ENCODE assay signal across 14 mouse cellular contexts in genomic region chr11:31730181-31730580, GRCm38 (mm10). TPM values are rescaled to one million over a fixed set of nuclear protein-coding genes. Genes with fewer than 3 reads are reported as not detected.
A peak's percentile ranks its signal among the peaks of the same experiment; 100 is the strongest.
DNase-seq lines count a peak whose midpoint lies in the region; ATAC-seq and TF ChIP-seq lines count a peak whose summit lies in the region.
"Had no signal": no experiment of that assay in that cellular context is flagged by ENCODE, and none has a peak within 500 bp of the region (broad histone marks: within the 10 kb centered on the region; RNA-seq: fewer than 3 reads in every experiment).

No protein-coding gene starts in this region.

- ATAC-seq in hindbrain, embryonic 13.5 days (ENCODE audit: low FRiP score): no peak
- ATAC-seq in hindbrain, embryonic 12.5 days (ENCODE audit: low FRiP score): no peak
- ATAC-seq in intestine, embryonic 16.5 days: no peak
- ATAC-seq: CD4-positive, CD25-positive, alpha-beta regulatory T cell, adult 4 months; intestine, postnatal 0 days had no signal

- H3K9ac ChIP-seq in hindbrain, embryonic 13.5 days: 0 out of 2 replicates have a peak overlapping the region, but pooled peaks have one; percentile 31
- H3K9ac ChIP-seq in hindbrain, embryonic 12.5 days: no peak overlapping the region
- no peak overlapping the region for H3K9ac ChIP-seq in CH12.LX (ENCODE audit: insufficient read depth, low read depth)
- no peak overlapping the region for H3K9ac ChIP-seq in intestine, embryonic 16.5 days (ENCODE audit: low read depth, low read length)
- H3K9ac ChIP-seq: forebrain, embryonic 12.5 days; liver, embryonic 14.5 days had no signal

- no peak overlapping the region for H3K4me3 ChIP-seq in hindbrain, embryonic 13.5 days
- no peak overlapping the region for H3K4me3 ChIP-seq in hindbrain, embryonic 12.5 days
- H3K4me3 ChIP-seq in left cerebral cortex, adult 2 months: no peak overlapping the region
- no peak overlapping the region for H3K4me3 ChIP-seq in CH12.LX (replicated peaks in 1 of 3; ENCODE audit: low read depth in 2 of 3, low read length in 2 of 3, poor library complexity in 1 of 3)
- no peak overlapping the region for H3K4me3 ChIP-seq in embryonic facial prominence, embryonic 10.5 days
- H3K4me3 ChIP-seq in intestine, embryonic 16.5 days (ENCODE audit: low read length): no peak overlapping the region
- H3K4me3 ChIP-seq: forebrain, embryonic 12.5 days had no signal

- in situ Hi-C loops in CH12.LX (cut with MboI; ENCODE audit: low pct_ligation_motif_present, low pct_unique_long_range_greater_than_20kb, low sequenced_read_pairs): no loop called here

- no peaks in the 10 kb centered on the region for H3K36me3 ChIP-seq in hindbrain, embryonic 13.5 days
- H3K36me3 ChIP-seq in hindbrain, embryonic 12.5 days: no peaks in the 10 kb centered on the region
- H3K36me3 ChIP-seq in CH12.LX (replicated peaks in 1 of 2; ENCODE audit: control insufficient read depth in 1 of 2, insufficient read depth in 1 of 2, low read length in 1 of 2): no peaks in the 10 kb centered on the region
- no peaks in the 10 kb centered on the region for H3K36me3 ChIP-seq in embryonic facial prominence, embryonic 10.5 days (replicated peaks)
- no peaks in the 10 kb centered on the region for H3K36me3 ChIP-seq in intestine, embryonic 16.5 days (ENCODE audit: control insufficient read depth, insufficient read depth, low read length)
- H3K36me3 ChIP-seq: forebrain, embryonic 12.5 days had no signal

- TF ChIP-seq RAD21 in CH12.LX (IDR thresholded peaks at IDR 0.05; ENCODE audit: low read depth, low read length): no peak

- no peak for TF ChIP-seq POLR2A in CH12.LX (IDR thresholded peaks at IDR 0.05; ENCODE audit: low read depth, low read length)

- TF ChIP-seq EP300 in CH12.LX (IDR thresholded peaks at IDR 0.05; ENCODE audit: low read length): peak; percentile 55; the same call in 1 of the 2 replicates

- H3K4me1 ChIP-seq in hindbrain, embryonic 13.5 days (replicated peaks): peaks cover 42% of the 10 kb centered on the region
- H3K4me1 ChIP-seq in hindbrain, embryonic 12.5 days: peaks cover 35% of the 10 kb centered on the region
- H3K4me1 ChIP-seq in CH12.LX (ENCODE audit: control insufficient read depth in 1 of 2, insufficient read depth in 2 of 2): peaks cover 42 to 56% of the 10 kb centered on the region in 2 experiments
- peaks cover 31% of the 10 kb centered on the region for H3K4me1 ChIP-seq in embryonic facial prominence, embryonic 10.5 days
- H3K4me1 ChIP-seq in intestine, embryonic 16.5 days (ENCODE audit: control insufficient read depth, insufficient read depth, low read length): no peaks in the 10 kb centered on the region

- DNase-seq in left cerebral cortex, adult 2 months (ENCODE audit: extremely low spot score in 1 of 2, low spot score in 2 of 2): no peak
- no peak for DNase-seq in left cerebral cortex, postnatal 10 days (ENCODE audit: extremely low spot score in 1 of 2, low spot score in 2 of 2)
- peak; percentile 43 for DNase-seq in CH12.LX (ENCODE audit: extremely low read depth)
- DNase-seq in embryonic facial prominence, embryonic 10.5 days (ENCODE audit: low spot score): no peak
- DNase-seq: gastrocnemius, postnatal 36 days; right cerebral cortex, postnatal 25 days; thymus, postnatal 4 days had no signal

- WGBS in hindbrain, embryonic 13.5 days: 78% methylated on average over 4 of the region's 4 CpGs
- WGBS in hindbrain, embryonic 12.5 days: 74% methylated on average over 4 of the region's 4 CpGs
- WGBS in embryonic facial prominence, embryonic 10.5 days: 74% methylated on average over 4 of the region's 4 CpGs
- 72% methylated on average over 4 of the region's 4 CpGs for WGBS in intestine, embryonic 16.5 days

- dilution Hi-C loops in CH12.LX (cut with MboI; ENCODE audit: extremely low pct_ligation_motif_present, extremely low pct_unique_long_range_greater_than_20kb, low sequenced_read_pairs): no loop called here

- intact Hi-C loops in left cerebral cortex, adult 2 months (cut with DNase I): no loop called here
- intact Hi-C loops in left cerebral cortex, postnatal 10 days (cut with DNase I): no loop called here

- H3K79me2 ChIP-seq in CH12.LX (replicated peaks; ENCODE audit: control insufficient read depth, extremely low read depth, insufficient read depth, poor library complexity, severe bottlenecking): no peaks in the 10 kb centered on the region

- no peaks in the 10 kb centered on the region for H3K9me3 ChIP-seq in hindbrain, embryonic 13.5 days
- no peaks in the 10 kb centered on the region for H3K9me3 ChIP-seq in hindbrain, embryonic 12.5 days (replicated peaks)
- no peaks in the 10 kb centered on the region for H3K9me3 ChIP-seq in CH12.LX (replicated peaks; ENCODE audit: low read length)
- H3K9me3 ChIP-seq in embryonic facial prominence, embryonic 10.5 days: no peaks in the 10 kb centered on the region
- H3K9me3 ChIP-seq in intestine, embryonic 16.5 days (ENCODE audit: control insufficient read depth, low read length): no peaks in the 10 kb centered on the region
- H3K9me3 ChIP-seq: forebrain, embryonic 12.5 days had no signal

- H3K4me2 ChIP-seq in hindbrain, embryonic 13.5 days: no peak overlapping the region
- no peak overlapping the region for H3K4me2 ChIP-seq in hindbrain, embryonic 12.5 days (replicated peaks)
- H3K4me2 ChIP-seq in CH12.LX (ENCODE audit: insufficient read depth, low read depth, poor library complexity, severe bottlenecking): no peak overlapping the region
- no peak overlapping the region for H3K4me2 ChIP-seq in intestine, embryonic 16.5 days (ENCODE audit: low read depth, low read length)
- H3K4me2 ChIP-seq: forebrain, embryonic 12.5 days had no signal

- H3K27ac ChIP-seq in hindbrain, embryonic 13.5 days: peak overlapping the region; percentile 35; the same call in 1 of the 2 replicates
- H3K27ac ChIP-seq in hindbrain, embryonic 12.5 days: no peak overlapping the region
- peak overlapping the region; percentile 25; the same call in 1 of the 2 replicates for H3K27ac ChIP-seq in left cerebral cortex, adult 2 months
- no peak overlapping the region for H3K27ac ChIP-seq in CH12.LX (ENCODE audit: insufficient read depth, low read depth)
- H3K27ac ChIP-seq in embryonic facial prominence, embryonic 10.5 days (replicated peaks): 0 out of 2 replicates have a peak overlapping the region, but pooled peaks have one; percentile 30
- no peak overlapping the region for H3K27ac ChIP-seq in intestine, embryonic 16.5 days (ENCODE audit: low read length)
- H3K27ac ChIP-seq: forebrain, embryonic 12.5 days; liver, embryonic 14.5 days had no signal

- H3K27me3 ChIP-seq in hindbrain, embryonic 13.5 days: no peaks in the 10 kb centered on the region
- H3K27me3 ChIP-seq in hindbrain, embryonic 12.5 days: no peaks in the 10 kb centered on the region
- no peaks in the 10 kb centered on the region for H3K27me3 ChIP-seq in CH12.LX (replicated peaks)
- 0 out of 2 replicates have a peak, but pooled peaks cover 5% of the 10 kb centered on the region for H3K27me3 ChIP-seq in embryonic facial prominence, embryonic 10.5 days (replicated peaks; ENCODE audit: low read depth, poor library complexity, severe bottlenecking)
- no peaks in the 10 kb centered on the region for H3K27me3 ChIP-seq in intestine, embryonic 16.5 days (replicated peaks; ENCODE audit: control insufficient read depth, insufficient read depth, low read length)

- no peak for TF ChIP-seq CTCF in left cerebral cortex, adult 2 months (IDR thresholded peaks at IDR 0.05)
- no peak for TF ChIP-seq CTCF in CH12.LX (conservative IDR thresholded peaks at IDR 0.05 in 1 of 2, IDR thresholded peaks at IDR 0.05 in 1 of 2; ENCODE audit: low read depth in 2 of 2, low read length in 2 of 2)

TF ChIP-seq in CH12.LX, 34 proteins besides CTCF, POLR2A, EP300 and RAD21:
- no peak for TF ChIP-seq MAX (IDR thresholded peaks at IDR 0.05; ENCODE audit: low read length)
- TF ChIP-seq BHLHE40 (IDR thresholded peaks at IDR 0.05; ENCODE audit: low read depth, low read length): peak; percentile 88
- TF ChIP-seq TCF12 (IDR thresholded peaks at IDR 0.05; ENCODE audit: low read depth, low read length): peak; percentile 86
- TF ChIP-seq MEF2A (IDR thresholded peaks at IDR 0.05; ENCODE audit: borderline replicate concordance, low read depth, low read length): peak; percentile 83
- TF ChIP-seq ZNF384 (IDR thresholded peaks at IDR 0.05; ENCODE audit: low read depth, low read length): no peak
- TF ChIP-seq IRF4 (IDR thresholded peaks at IDR 0.05; ENCODE audit: low read depth, low read length): peak; percentile 55; the same call in 1 of the 2 replicates
- peak; percentile 76 for TF ChIP-seq ETS1 (conservative IDR thresholded peaks at IDR 0.05; ENCODE audit: low read depth, low read length)

RNA-seq across cellular contexts. Expression of gene Bod1, which starts 58.5 kb away (rescaled TPM):
- 152 and 153 TPM in 2 replicates for polyA plus RNA-seq in hindbrain, embryonic 13.5 days (2015; fragmentation: Nextera tagmentation; extraction: Ambion mirVana)
- polyA plus RNA-seq in hindbrain, embryonic 12.5 days (2016; fragmentation: Nextera tagmentation; extraction: Ambion mirVana): 146 and 162 TPM in 2 replicates
- total RNA-seq in left cerebral cortex, adult 2 months (2021): 100 to 1,000 TPM; 100 to 101 TPM
- 10 to 100 TPM; 91.6 to 92.2 TPM for total RNA-seq in left cerebral cortex, postnatal 10 days (2021)
- total RNA-seq in CH12.LX (2012; rRNA removed): 33.2 and 36.8 TPM in 2 replicates
- total RNA-seq in CH12.LX (2014; rRNA removed): 35.8 and 38.2 TPM in 2 replicates
- 32.6 and 37.2 TPM in 2 replicates for polyA plus RNA-seq in CH12.LX (2012; ENCODE audit: insufficient read length, low read depth)
- 113 and 115 TPM in 2 replicates for polyA plus RNA-seq in embryonic facial prominence, embryonic 10.5 days (2016; fragmentation: Nextera tagmentation; extraction: Ambion mirVana)
- 46.9 and 54.8 TPM in 2 replicates for polyA plus RNA-seq in intestine, embryonic 16.5 days (2015; fragmentation: Nextera tagmentation; extraction: Ambion mirVana)

Comparison
In these comparisons a context has a peak if more than half of its experiments do, and no peak if none do; other contexts are left out.
1. H3K27ac ChIP-seq: peak in hindbrain, embryonic 13.5 days (single experiment), left cerebral cortex, adult 2 months (single experiment) and embryonic facial prominence, embryonic 10.5 days (single experiment); none in hindbrain, embryonic 12.5 days (single experiment), CH12.LX (single experiment) and intestine, embryonic 16.5 days (single experiment).